Mouse (Mus musculus) cerebellum, adult 9-10 months (tissue): ENCODE measurements at regions not wholly inside any gene's neighbourhood (a gene's known extent, or its start where the extent isn't known, plus 50 kb on each side); places are given as distances from the start of the nearest gene placed in this dataset.

Source experiments
- DNase-seq: peaks from one replicate; pipeline ENCODE4 v3.0.0; 2022

DNA sequence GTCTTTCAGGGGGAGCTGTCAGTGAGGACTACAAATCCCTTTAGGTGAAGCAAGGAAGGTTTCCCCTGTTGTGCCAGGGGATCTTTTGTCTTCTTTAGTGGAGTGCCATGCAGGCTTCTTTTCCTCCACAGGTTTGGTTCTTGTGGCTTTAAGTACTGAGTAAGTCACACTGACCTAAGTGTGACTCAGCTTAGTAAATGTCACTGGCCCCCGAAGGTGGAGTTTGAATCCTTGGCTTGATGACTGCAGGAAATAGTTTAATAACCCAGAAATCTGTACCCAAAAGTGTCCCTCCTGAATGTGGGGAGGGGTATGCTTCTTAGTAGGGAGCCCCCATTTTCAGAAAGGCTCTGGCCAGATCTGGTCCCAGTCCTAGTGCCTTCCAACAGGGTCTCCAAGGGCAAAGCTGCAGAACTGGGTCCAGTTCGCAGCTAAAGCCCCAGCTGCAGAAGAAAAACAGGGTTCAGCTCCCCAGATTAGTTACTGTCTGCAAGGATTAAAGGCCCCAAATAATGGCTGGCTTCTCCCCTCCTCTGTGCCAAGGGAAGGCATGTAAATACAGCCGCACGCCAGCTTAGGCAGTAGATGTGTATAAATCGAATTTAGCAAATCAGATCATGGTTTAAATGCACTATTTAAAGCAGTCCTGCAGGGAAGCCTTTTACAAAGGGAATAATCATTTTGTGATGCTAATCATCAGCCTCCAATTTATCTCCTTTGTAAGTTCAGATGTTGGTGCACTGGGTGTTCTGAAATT is 51.6 kb upstream of the Polg start:
- no peak for DNase-seq

- no peak for DNase-seq
Observed at GRCm38 (mm10) chr7:79516287-79516686, 50.1 kb upstream of the Polg start.
